Mouse (Mus musculus): ENCODE results near the gene Armc5.

Gene Armc5

DNA sequence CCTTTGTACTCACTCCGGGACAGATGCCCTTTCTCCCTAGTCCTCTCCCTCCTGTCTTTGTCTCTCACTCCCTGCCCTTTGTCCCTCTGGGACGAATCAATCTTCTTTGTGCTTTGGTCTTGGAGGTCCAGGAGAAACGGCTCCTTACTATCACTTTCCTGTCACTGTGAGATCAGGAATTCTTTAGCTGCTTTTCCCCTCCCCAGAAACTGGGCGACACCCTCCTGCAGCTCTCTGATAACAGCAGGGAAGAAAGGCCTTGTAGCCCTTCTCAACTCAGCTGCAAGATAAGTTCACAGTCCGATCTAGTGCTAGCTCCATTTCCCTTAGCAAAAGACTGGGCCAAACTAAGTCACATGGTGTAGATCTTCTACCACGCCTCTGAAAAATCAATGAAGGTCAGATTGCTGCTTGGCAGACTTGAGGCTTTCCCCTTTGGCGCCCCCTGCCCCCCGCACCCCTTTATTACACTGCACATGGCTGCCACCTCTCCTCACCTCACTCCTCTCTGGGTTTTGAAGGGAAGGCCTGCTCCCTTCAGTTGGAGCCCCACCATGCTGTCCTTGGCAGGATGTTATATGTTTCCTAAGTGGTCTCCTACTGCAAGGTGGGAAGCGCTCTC, 51.9 kb downstream of the Armc5 start:
- DNase-seq (ENCODE audit: low spot score in 2 of 2), result no peak
